Mouse (Mus musculus): ENCODE measurements around the gene Zfp990. TPM values are rescaled to one million over a fixed set of nuclear protein-coding genes. Genes with fewer than 3 reads are reported as not detected.
"Not testable (repeated sequence)": the region's sequence is repeated elsewhere in the genome, so short reads cannot be mapped to it uniquely, and the experiment has no call there.

The Zfp990 gene
- polyA plus RNA-seq, 1 experiment from 2014 or later = 0.06 TPM

GRCm38 (mm10) chr4:145545734-145546349, 35.3 kb downstream of the Zfp990 start:
- H3K4me2 ChIP-seq; H3K9ac ChIP-seq; H3K4me3 ChIP-seq; ATAC-seq (ENCODE audit: low FRiP score); H3K36me3 ChIP-seq; H3K27ac ChIP-seq; H3K27me3 ChIP-seq; H3K4me1 ChIP-seq (replicated peaks): not testable (repeated sequence)
- 72% methylated on average over 6 of the region's 6 CpGs for WGBS
- H3K9me3 ChIP-seq = peaks cover 47% of the 10 kb centered on the region

GRCm38 (mm10) chr4:145546477-145546876, 35.9 kb downstream of the Zfp990 start:
- H3K9me3 ChIP-seq = peaks cover 43% of the 10 kb centered on the region
- H3K9ac ChIP-seq; H3K27ac ChIP-seq; H3K4me1 ChIP-seq (replicated peaks); ATAC-seq (ENCODE audit: low FRiP score); H3K4me3 ChIP-seq; H3K4me2 ChIP-seq; H3K36me3 ChIP-seq; H3K27me3 ChIP-seq: not testable (repeated sequence)
- 87% methylated on average over 3 of the region's 3 CpGs for WGBS

DNA sequence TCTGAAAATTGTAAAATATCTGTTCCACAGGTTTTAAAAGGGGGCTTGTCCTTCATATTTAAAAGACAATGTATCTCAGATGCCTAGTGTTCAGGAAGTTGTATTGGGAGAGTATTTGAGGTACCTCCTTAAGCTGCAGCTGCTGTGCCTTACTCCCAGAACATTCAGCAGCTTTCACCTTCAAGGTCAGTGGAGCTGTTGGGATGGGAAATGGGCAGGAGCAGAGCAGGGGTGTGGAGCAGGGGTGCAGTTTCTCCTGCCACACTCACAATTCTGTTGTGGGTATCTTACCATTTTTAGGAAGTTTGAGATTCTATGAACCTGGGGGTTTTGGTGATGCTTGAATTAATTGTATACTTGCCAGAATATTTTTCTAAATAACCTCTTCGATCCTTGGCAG, 46.1 kb downstream of the Zfp990 start:
- 73% methylated on average over 1 of the region's 1 CpGs for whole genome bisulfite sequencing
- Histone ChIP-seq H3K9me3 (peaks cover 41% of the 10 kb centered on the region), H3K4me3 (no peak overlapping the region), H3K27me3 (no peaks in the 10 kb centered on the region), H3K4me1 (replicated peaks) (no peaks in the 10 kb centered on the region), H3K27ac (no peak overlapping the region), H3K36me3 (no peaks in the 10 kb centered on the region), H3K9ac (no peak overlapping the region), H3K4me2 (no peak overlapping the region)
- no peak for ATAC-seq (ENCODE audit: low FRiP score)

DNA sequence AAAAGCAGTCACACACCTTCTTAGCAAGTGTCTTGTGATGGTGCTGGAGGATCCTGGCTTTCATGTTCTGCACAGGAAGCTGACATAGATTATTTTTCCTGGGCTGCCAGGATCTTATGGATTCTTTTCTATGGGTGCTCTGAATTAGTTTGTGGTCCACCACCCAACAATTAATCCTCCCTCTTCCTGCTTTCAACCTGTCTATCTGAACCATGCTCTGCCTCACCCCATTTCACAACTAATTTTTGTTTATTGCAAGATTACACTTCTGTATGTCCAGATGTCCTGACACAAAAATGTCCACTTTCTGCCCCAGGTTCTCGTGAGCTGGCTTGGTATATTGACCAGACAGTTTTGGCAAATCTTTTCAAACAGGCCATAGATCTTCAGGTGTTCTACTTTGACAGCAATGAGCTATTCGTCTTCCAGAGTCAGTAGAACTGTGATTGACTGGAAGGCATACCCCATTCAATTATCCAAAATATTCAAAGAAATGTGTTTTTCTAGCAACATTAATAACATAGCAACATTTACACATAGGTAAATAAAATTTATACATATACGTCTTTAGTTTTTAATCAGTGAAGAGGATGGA, 49.0 kb downstream of the Zfp990 start:
- Histone ChIP-seq H3K4me3 (no peak overlapping the region), H3K4me1 (replicated peaks) (no peaks in the 10 kb centered on the region), H3K9me3 (peaks cover 48% of the 10 kb centered on the region), H3K9ac (no peak overlapping the region), H3K27me3 (no peaks in the 10 kb centered on the region), H3K36me3 (no peaks in the 10 kb centered on the region), H3K27ac (no peak overlapping the region), H3K4me2 (no peak overlapping the region)
- no peak for ATAC-seq (ENCODE audit: low FRiP score)
- 42% methylated on average over 3 of the region's 3 CpGs for WGBS

GRCm38 (mm10) chr4:145564111-145564821, 53.7 kb downstream of the Zfp990 start:
- ATAC-seq (ENCODE audit: low FRiP score) = no peak
- no peaks in the 10 kb centered on the region for H3K4me1 ChIP-seq (replicated peaks)
- no peak overlapping the region for H3K4me2 ChIP-seq
- no peaks in the 10 kb centered on the region for H3K27me3 ChIP-seq
- no peak overlapping the region for H3K27ac ChIP-seq
- 69% methylated on average over 3 of the region's 3 CpGs for WGBS
- H3K9ac ChIP-seq = no peak overlapping the region
- H3K9me3 ChIP-seq = peaks cover 43% of the 10 kb centered on the region
- H3K36me3 ChIP-seq = no peaks in the 10 kb centered on the region
- no peak overlapping the region for H3K4me3 ChIP-seq

DNA sequence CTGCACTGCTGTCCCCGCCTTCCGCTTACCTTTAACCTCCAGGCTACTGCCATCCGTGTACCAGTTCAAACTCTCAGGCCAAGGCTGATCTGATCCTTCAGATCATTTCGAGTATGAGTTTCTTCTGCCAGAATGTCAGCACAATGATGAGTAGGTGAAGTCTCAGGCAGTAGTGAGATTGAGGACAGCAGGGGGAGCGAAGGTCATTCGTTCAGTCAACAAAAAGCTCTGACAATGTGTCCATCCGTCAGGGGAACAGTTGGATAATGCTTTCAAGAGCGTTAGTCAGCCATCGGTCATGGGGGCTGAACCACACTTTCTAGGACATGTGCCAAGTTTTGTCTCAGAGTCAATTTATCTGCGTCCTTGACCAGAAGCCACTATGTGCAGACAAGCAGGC, 59.9 kb downstream of the Zfp990 start:
- H3K9ac ChIP-seq; H3K4me1 ChIP-seq (replicated peaks); H3K36me3 ChIP-seq; H3K27me3 ChIP-seq; H3K27ac ChIP-seq; H3K4me2 ChIP-seq; ATAC-seq (ENCODE audit: low FRiP score); H3K4me3 ChIP-seq: not testable (repeated sequence)
- WGBS = 92% methylated on average over 9 of the region's 10 CpGs
- peaks cover 25% of the 10 kb centered on the region for H3K9me3 ChIP-seq

- 93% methylated on average over 8 of the region's 8 CpGs for WGBS
- H3K9ac ChIP-seq; H3K27ac ChIP-seq; H3K4me1 ChIP-seq (replicated peaks); H3K36me3 ChIP-seq; H3K4me2 ChIP-seq; H3K27me3 ChIP-seq; H3K4me3 ChIP-seq; ATAC-seq (ENCODE audit: low FRiP score): not testable (repeated sequence)
- H3K9me3 ChIP-seq = peaks cover 24% of the 10 kb centered on the region
These were observed 66.1 kb downstream of the Zfp990 start for GRCm38 (mm10) chr4:145576623-145577022.

GRCm38 (mm10) chr4:145580333-145580732, 69.8 kb downstream of the Zfp990 start:
- H3K4me3 ChIP-seq; ATAC-seq (ENCODE audit: low FRiP score); H3K27me3 ChIP-seq; H3K9ac ChIP-seq; H3K36me3 ChIP-seq; H3K4me1 ChIP-seq (replicated peaks); H3K27ac ChIP-seq; H3K4me2 ChIP-seq: not testable (repeated sequence)
- peaks cover 15% of the 10 kb centered on the region for H3K9me3 ChIP-seq
- WGBS = 79% methylated on average over 1 of the region's 1 CpGs

DNA sequence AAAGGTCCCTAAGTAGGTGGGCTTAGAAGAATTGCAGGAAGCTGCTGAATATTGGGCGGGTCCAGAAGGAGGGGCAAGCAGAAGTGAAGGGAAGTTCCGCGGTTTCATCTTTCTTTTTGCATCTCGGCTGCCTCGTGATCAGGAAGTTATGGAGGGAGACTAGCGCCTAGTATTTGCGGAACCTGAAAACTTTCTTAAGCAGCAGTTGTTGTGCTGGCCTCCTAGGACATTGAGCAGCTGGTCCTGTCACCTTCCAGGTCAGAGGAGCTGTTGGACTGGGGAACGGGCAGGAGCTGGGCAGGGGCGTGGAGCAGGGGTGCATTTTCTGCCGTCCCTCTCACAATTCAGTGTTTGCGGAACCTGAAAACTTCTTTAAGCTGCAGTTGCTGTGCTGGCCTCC, 74.5 kb downstream of the Zfp990 start, which contains the start of gene Gm13212:
Gene Gm13212, plus strand, starts transcription at position 89 of the 400 bp plus-strand sequence.
- not testable (repeated sequence) for ATAC-seq (ENCODE audit: low FRiP score); H3K27ac ChIP-seq; H3K9ac ChIP-seq; H3K4me3 ChIP-seq; H3K27me3 ChIP-seq; H3K9me3 ChIP-seq; H3K4me2 ChIP-seq; H3K36me3 ChIP-seq; H3K4me1 ChIP-seq (replicated peaks)
- WGBS = 29% methylated on average over 11 of the region's 11 CpGs

- not testable (repeated sequence) for H3K27ac ChIP-seq; H3K4me3 ChIP-seq; ATAC-seq (ENCODE audit: low FRiP score); H3K9ac ChIP-seq; H3K4me2 ChIP-seq; H3K9me3 ChIP-seq; H3K36me3 ChIP-seq; H3K27me3 ChIP-seq; H3K4me1 ChIP-seq (replicated peaks)
- 85% methylated on average over 2 of the region's 2 CpGs for WGBS
These were observed 75.5 kb downstream of the Zfp990 start for GRCm38 (mm10) chr4:145586046-145586445.

All from hindbrain, embryonic 13.5 days (tissue).